In genomic region chr2:30474039-30474438, GRCm38 (mm10) we compare ENCODE assay signal across 8 mouse cellular contexts. TPM values are rescaled to one million over a fixed set of nuclear protein-coding genes. Genes with fewer than 3 reads are reported as not detected.
DNase-seq lines count a peak whose midpoint lies in the region; ATAC-seq lines count a peak whose summit lies in the region.

Gene Ier5l, minus strand, starts transcription at chr2:30474219.

- H3K4me2 ChIP-seq in forebrain, embryonic 15.5 days (replicated peaks) = peak within 1 kb of the TSS; percentile 99
- H3K4me2 ChIP-seq in liver, embryonic 16.5 days (ENCODE audit: low read depth, low read length) = peak within 1 kb of the TSS; percentile 72
- H3K4me2 ChIP-seq in neural tube, embryonic 11.5 days (ENCODE audit: low read depth) = peak within 1 kb of the TSS; percentile 96

- peak; percentile 8 to 10 for DNase-seq in CD8-positive naive resting alpha-beta T cell, adult 2 months (ENCODE audit: low read depth in 2 of 2, low spot score in 2 of 2)
- DNase-seq in heart, postnatal 14 days = peak; percentile 97 to 98
- peak; percentile 94 for DNase-seq in layer of hippocampus, adult 11-12 months (ENCODE audit: low spot score)
- DNase-seq in neural tube, embryonic 11.5 days (ENCODE audit: low spot score) = peak; percentile 97
- DNase-seq in telencephalon, adult 2 months (ENCODE audit: low read depth, low spot score) = peak; percentile 85

- H3K4me3 ChIP-seq in forebrain, embryonic 15.5 days = peak within 1 kb of the TSS; percentile 72
- peak within 1 kb of the TSS; percentile 60 for H3K4me3 ChIP-seq in liver, embryonic 16.5 days (ENCODE audit: low read depth, low read length)
- H3K4me3 ChIP-seq in neural tube, embryonic 11.5 days (ENCODE audit: low read depth, low read length) = peak within 1 kb of the TSS; percentile 94

- H3K27ac ChIP-seq in forebrain, embryonic 15.5 days (replicated peaks) = peak within 1 kb of the TSS; percentile 86
- no peak within 1 kb of the TSS for H3K27ac ChIP-seq in liver, embryonic 16.5 days (ENCODE audit: low read length)
- H3K27ac ChIP-seq in neural tube, embryonic 11.5 days (ENCODE audit: low read depth, low read length) = peak within 1 kb of the TSS; percentile 89

- no peaks in the 10 kb centered on the region for H3K36me3 ChIP-seq in forebrain, embryonic 15.5 days
- H3K36me3 ChIP-seq in liver, embryonic 16.5 days (ENCODE audit: control insufficient read depth, insufficient read depth) = no peaks in the 10 kb centered on the region
- no peaks in the 10 kb centered on the region; the same call in 1 of the 2 replicates for H3K36me3 ChIP-seq in neural tube, embryonic 11.5 days (ENCODE audit: control insufficient read depth, insufficient read depth, low read length)

- ATAC-seq in cerebellum, adult (ENCODE audit: insufficient number of reproducible peaks, low FRiP score, low TSS enrichment) = 0 out of 2 replicates have a peak, but pooled peaks have one; percentile 42
- ATAC-seq in forebrain, embryonic 15.5 days (replicated peaks) = peak; percentile 90
- peak; percentile 78 for ATAC-seq in liver, embryonic 16.5 days (ENCODE audit: low read depth)
- ATAC-seq in neural tube, embryonic 11.5 days (ENCODE audit: insufficient read depth, low FRiP score, low TSS enrichment) = peak; percentile 82

- no peaks in the 10 kb centered on the region for H3K9me3 ChIP-seq in forebrain, embryonic 15.5 days
- H3K9me3 ChIP-seq in liver, embryonic 16.5 days (replicated peaks; ENCODE audit: control insufficient read depth, low read length) = no peaks in the 10 kb centered on the region
- H3K9me3 ChIP-seq in neural tube, embryonic 11.5 days (ENCODE audit: control insufficient read depth, low read length) = no peaks in the 10 kb centered on the region

- under 1% methylated on average over 37 of the region's 37 CpGs for WGBS in forebrain, embryonic 15.5 days
- WGBS in liver, embryonic 16.5 days (ENCODE audit: insufficient replicate concordance) = 0% methylated on average over 36 of the region's 37 CpGs
- under 1% methylated on average over 37 of the region's 37 CpGs for WGBS in neural tube, embryonic 11.5 days

- intact Hi-C loops in heart, postnatal 14 days (cut with DNase I) = loop anchor here (5.0 to 10.0 kb wide), 3 partner anchors 71 to 238 kb away; no protein-coding TSS in a partner anchor

- no peaks in the 10 kb centered on the region for H3K27me3 ChIP-seq in forebrain, embryonic 15.5 days
- H3K27me3 ChIP-seq in liver, embryonic 16.5 days (ENCODE audit: control insufficient read depth, insufficient read depth, low read depth, low read length) = peaks cover 69% of the 10 kb centered on the region
- no peaks in the 10 kb centered on the region for H3K27me3 ChIP-seq in neural tube, embryonic 11.5 days (ENCODE audit: control insufficient read depth, insufficient read depth, low read length)

- peak within 1 kb of the TSS; percentile 93 for H3K9ac ChIP-seq in forebrain, embryonic 15.5 days (replicated peaks)
- H3K9ac ChIP-seq in liver, embryonic 16.5 days (ENCODE audit: low read depth, low read length) = peak within 1 kb of the TSS; percentile 50
- peak within 1 kb of the TSS; percentile 96 for H3K9ac ChIP-seq in neural tube, embryonic 11.5 days (ENCODE audit: low read length)

- H3K4me1 ChIP-seq in forebrain, embryonic 15.5 days = peaks cover 36% of the 10 kb centered on the region
- peaks cover 7% of the 10 kb centered on the region for H3K4me1 ChIP-seq in liver, embryonic 16.5 days (ENCODE audit: control insufficient read depth, low read depth, low read length)
- peaks cover 15% of the 10 kb centered on the region for H3K4me1 ChIP-seq in neural tube, embryonic 11.5 days (ENCODE audit: control insufficient read depth, insufficient read depth, low read length)

RNA-seq across cellular contexts. Expression of gene Ier5l, which starts in this region (rescaled TPM):
- polyA plus RNA-seq in forebrain, embryonic 15.5 days (2015; fragmentation: Nextera tagmentation; extraction: Ambion mirVana) = 2.0 and 2.5 TPM in 2 replicates
- total RNA-seq in heart, postnatal 14 days (2021) = 1 to 10 TPM; 5.8 to 6.3 TPM
- polyA plus RNA-seq in liver, embryonic 16.5 days (2015; fragmentation: Nextera tagmentation; extraction: Ambion mirVana) = 0.07 TPM in 1 of 2 replicates, not detected in the other
- polyA plus RNA-seq in neural tube, embryonic 11.5 days (2014; fragmentation: Nextera tagmentation; extraction: Ambion mirVana) = 10.5 and 11.9 TPM in 2 replicates

Comparison
In these comparisons a context has a peak if more than half of its experiments do, and no peak if none do; other contexts are left out.
1. Peak in ATAC-seq, H3K4me3 ChIP-seq, H3K9ac ChIP-seq and H3K4me2 ChIP-seq in liver, embryonic 16.5 days; RNA of the gene not detected or under 1 TPM.
2. DNase-seq: peak in every context shown above with its lines; median percentile 98 in heart, postnatal 14 days; 97 in neural tube, embryonic 11.5 days; 94 in layer of hippocampus, adult 11-12 months; 85 in telencephalon, adult 2 months; 9 in CD8-positive naive resting alpha-beta T cell, adult 2 months.